Mouse (Mus musculus) kidney, postnatal 0 days (tissue): Measurements from ENCODE around the gene Atp8b2. TPM values are rescaled to one million over a fixed set of nuclear protein-coding genes. Genes with fewer than 3 reads are reported as not detected.
A peak's percentile ranks its signal among the peaks of the same experiment; 100 is the strongest.

ENCODE experiments used
- ATAC-seq: fragments of 200-750 bp; cut with Nextera tagmentation; replicated peaks from 2 replicates; pipeline ENCODE4 v1.8.0; 2017; ENCODE audit warnings: low read depth, moderate number of reproducible peaks, moderate TSS enrichment, moderate library complexity; ENCODE audit not compliant: low FRiP score
- DNase-seq: peaks from one replicate; pipeline ENCODE4 v3.0.0-alpha.2; 2016; ENCODE audit warnings: low spot score
- H3K27ac ChIP-seq: fragments of 300-500 bp; sonication (generic); 2 replicates; pipeline ENCODE4 v1.5.1; 2014; ENCODE audit warnings: mild to moderate bottlenecking
- H3K27me3 ChIP-seq: fragments of 300-500 bp; sonication (generic); 2 replicates; pipeline ENCODE4 v1.6.1; 2014; ENCODE audit warnings: low read length, mixed read lengths; ENCODE audit not compliant: insufficient read depth
- H3K36me3 ChIP-seq: fragments of 300-500 bp; sonication (generic); 2 replicates; pipeline ENCODE4 v1.6.1; 2014; ENCODE audit warnings: low read length, mixed read lengths; ENCODE audit not compliant: insufficient read depth
- H3K4me1 ChIP-seq: fragments of 300-500 bp; sonication (generic); replicated peaks from 2 replicates; pipeline ENCODE4 v1.6.1; 2014; ENCODE audit warnings: antibody characterized with exemption, low read length, mixed read lengths; ENCODE audit not compliant: insufficient read depth
- H3K4me2 ChIP-seq: fragments of 300-500 bp; sonication (generic); 2 replicates; pipeline ENCODE4 v1.6.1; 2014; ENCODE audit warnings: mild to moderate bottlenecking, low read length, moderate library complexity, mixed read lengths
- H3K4me3 ChIP-seq: fragments of 300-500 bp; sonication (generic); replicated peaks from 2 replicates; pipeline ENCODE4 v1.5.1; 2014; ENCODE audit warnings: low read depth, low read length
- H3K9ac ChIP-seq: fragments of 300-500 bp; sonication (generic); 2 replicates; pipeline ENCODE4 v1.6.1; 2014; ENCODE audit warnings: low read depth, low read length
- H3K9me3 ChIP-seq: fragments of 300-500 bp; sonication (generic); replicated peaks from 2 replicates; pipeline ENCODE4 v1.6.1; 2016; ENCODE audit warnings: low read length, inconsistent platforms, mixed read lengths
- CTCF ChIP-seq: IDR thresholded peaks from 2 replicates; pipeline ENCODE4 v1.5.1; 2016; ENCODE audit warnings: antibody characterized with exemption, low read depth, mild to moderate bottlenecking, moderate library complexity
- WGBS: fragments of 180-500 bp; shearing (Covaris S2); extraction: QIAGEN DNeasy Blood & Tissue Kit; methylation state at CpG from one replicate; pipeline ENCODE4 v1.1.7; 2014; 5-methylcytosine and 5-hydroxymethylcytosine counted together
- polyA plus RNA-seq: library from polyadenylated mRNA; unstranded; fragments of >200 nt; fragmentation: Nextera tagmentation; extraction: Ambion mirVana; gene quantifications from 2 replicates; pipeline ENCODE4 v1.2.1, GENCODE M21; 2015

Gene Atp8b2
- polyA plus RNA-seq, 1 experiment from 2014 or later: 6.9 TPM

DNA sequence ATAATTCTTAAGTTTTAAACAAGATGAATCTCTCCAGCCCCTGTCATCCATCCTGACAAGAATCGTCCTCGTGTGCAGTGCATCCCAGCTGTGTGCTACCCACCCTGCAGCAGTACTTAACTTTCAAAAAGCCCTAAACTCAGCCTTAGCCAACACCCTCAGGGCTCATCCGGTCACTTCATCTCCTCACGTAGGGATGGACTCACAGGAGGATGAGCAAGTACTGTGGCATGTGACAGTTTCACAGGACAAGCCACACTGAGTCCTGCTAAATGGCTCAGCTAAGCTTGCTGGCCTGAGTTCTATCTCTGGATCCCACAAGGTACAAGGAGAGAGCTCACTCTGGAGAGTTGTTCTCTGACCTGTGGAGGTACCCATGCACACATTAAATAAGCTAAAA is 34.4 kb downstream of the Atp8b2 start:
- Histone ChIP-seq H3K4me1 (no peaks in the 10 kb centered on the region), H3K27me3 (no peaks in the 10 kb centered on the region), H3K4me2 (no peak overlapping the region), H3K9me3 (no peaks in the 10 kb centered on the region), H3K27ac (no peak overlapping the region), H3K36me3 (no peaks in the 10 kb centered on the region), H3K9ac (no peak overlapping the region), H3K4me3 (no peak overlapping the region)
- WGBS: 54% methylated on average over 4 of the region's 4 CpGs
- no peak for TF ChIP-seq CTCF
- ATAC-seq: no peak
- no peak for DNase-seq

DNA sequence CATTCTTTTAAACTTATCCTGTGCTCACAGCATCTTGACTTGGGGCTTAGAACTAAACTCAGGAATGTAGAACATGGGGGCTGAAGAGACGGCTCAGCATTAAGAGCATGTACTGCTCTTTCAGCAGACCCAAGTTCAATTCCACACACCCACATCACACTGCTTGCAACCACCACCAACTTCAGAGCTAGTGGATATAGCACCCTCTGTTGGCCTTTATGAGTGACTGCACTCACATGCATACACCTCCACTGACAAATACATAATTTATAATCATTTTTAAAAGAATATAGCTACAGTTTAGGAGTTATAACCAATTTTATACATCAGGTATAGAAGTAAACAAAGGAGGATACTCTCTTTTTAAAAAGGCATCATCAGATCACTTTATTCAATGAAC is 36.9 kb downstream of the Atp8b2 start:
- Histone ChIP-seq H3K27me3 (no peaks in the 10 kb centered on the region), H3K9me3 (no peaks in the 10 kb centered on the region), H3K27ac (no peak overlapping the region), H3K4me1 (no peaks in the 10 kb centered on the region), H3K9ac (no peak overlapping the region), H3K4me3 (no peak overlapping the region), H3K36me3 (no peaks in the 10 kb centered on the region), H3K4me2 (no peak overlapping the region)
- whole genome bisulfite sequencing: 100% methylated on average over 1 of the region's 1 CpGs
- DNase-seq: no peak
- ATAC-seq: no peak
- peak; percentile 26; the same call in 1 of the 2 replicates for TF ChIP-seq CTCF

DNA sequence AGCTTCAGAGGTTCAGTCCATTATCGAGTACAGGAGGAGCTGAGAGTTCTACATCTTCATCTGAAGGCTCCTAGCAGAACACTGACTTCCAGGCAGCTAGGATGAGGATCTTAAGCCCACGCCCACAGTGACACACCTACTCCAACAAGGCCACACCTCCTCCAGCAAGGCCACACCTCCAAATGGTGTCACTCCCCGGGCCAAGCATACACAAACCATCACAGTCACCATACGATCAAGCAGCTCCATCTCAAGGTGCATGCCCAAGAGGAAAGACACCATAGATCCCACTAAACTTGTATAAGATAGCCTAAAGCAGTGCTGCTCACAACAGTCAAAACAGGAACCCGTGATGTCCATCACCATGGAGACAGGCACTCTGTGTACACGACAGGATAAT is 42.6 kb downstream of the Atp8b2 start:
- Histone ChIP-seq H3K27ac (no peak overlapping the region), H3K27me3 (no peaks in the 10 kb centered on the region), H3K4me2 (no peak overlapping the region), H3K4me1 (no peaks in the 10 kb centered on the region), H3K4me3 (no peak overlapping the region), H3K9ac (no peak overlapping the region), H3K36me3 (no peaks in the 10 kb centered on the region), H3K9me3 (no peaks in the 10 kb centered on the region)
- WGBS: 63% methylated on average over 6 of the region's 6 CpGs
- TF ChIP-seq CTCF: no peak
- no peak for ATAC-seq
- DNase-seq: no peak

DNA sequence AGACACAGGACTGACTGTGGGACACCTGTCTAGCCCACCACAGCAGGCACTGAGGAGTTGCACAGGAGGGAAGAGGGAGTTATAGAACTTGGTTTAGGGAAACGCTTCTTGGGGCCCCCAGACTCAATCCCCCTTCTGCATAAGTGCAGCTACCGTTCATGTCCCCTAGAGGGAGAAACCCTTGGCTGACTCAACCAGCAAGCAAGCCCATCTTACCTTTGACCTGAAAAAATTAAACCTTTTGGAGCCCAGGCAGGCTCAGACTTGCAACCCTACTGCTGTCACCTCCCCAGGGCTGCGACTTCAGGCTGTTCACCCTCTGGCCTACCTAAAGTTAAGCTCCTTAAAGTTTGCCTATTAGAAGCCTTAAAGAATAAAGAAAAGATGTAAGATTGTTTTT is 45.9 kb downstream of the Atp8b2 start:
- Histone ChIP-seq H3K36me3 (no peaks in the 10 kb centered on the region), H3K27ac (no peak overlapping the region), H3K27me3 (no peaks in the 10 kb centered on the region), H3K4me2 (no peak overlapping the region), H3K9ac (no peak overlapping the region), H3K4me1 (0 out of 2 replicates have a peak, but pooled peaks cover 3% of the 10 kb centered on the region), H3K9me3 (no peaks in the 10 kb centered on the region), H3K4me3 (no peak overlapping the region)
- ATAC-seq: no peak
- no peak for TF ChIP-seq CTCF
- 51% methylated on average over 3 of the region's 3 CpGs for WGBS
- DNase-seq: no peak

DNA sequence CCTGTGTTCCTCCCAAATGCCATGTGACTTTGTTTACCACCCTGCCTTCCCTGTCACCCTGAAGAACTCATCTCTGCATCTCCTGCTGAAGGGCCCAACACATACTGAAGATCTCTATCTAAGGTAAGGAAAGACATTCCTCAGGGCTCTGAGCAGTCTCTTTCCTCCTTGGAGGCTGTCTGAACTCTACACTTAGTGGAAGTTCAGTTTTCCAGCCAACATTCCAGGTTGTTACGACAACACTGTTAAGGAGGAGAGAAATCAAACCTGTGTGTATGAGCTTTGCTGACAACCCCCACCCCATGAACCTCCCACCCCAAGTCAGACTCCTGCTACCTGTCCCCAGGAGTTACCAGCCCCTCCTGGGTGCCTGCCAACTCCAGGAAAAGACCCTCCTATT is 46.7 kb downstream of the Atp8b2 start:
- no peak for DNase-seq
- H3K36me3 ChIP-seq: no peaks in the 10 kb centered on the region
- no peak overlapping the region for H3K27ac ChIP-seq

DNA sequence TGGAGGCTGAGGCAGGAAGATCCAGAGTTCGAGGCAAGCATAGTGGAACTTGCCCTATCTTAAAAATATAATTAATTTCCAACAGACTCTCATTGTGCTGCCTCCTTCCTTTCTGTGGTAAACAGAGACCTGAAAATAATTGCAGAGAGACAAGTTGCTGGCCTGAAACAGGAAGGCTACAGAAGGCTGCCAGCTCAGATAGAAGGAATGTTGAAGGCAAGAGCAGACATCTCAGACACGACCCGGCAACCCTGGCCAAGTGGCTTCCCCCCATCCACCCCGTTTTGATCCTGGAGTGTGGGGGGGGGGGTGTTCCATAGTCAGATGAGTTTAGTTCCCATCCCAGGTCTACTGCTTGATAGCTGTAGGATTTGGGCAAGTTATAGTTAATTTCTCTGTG is 48.6 kb downstream of the Atp8b2 start:
- Histone ChIP-seq H3K9ac (no peak overlapping the region), H3K27me3 (no peaks in the 10 kb centered on the region), H3K4me3 (no peak overlapping the region), H3K9me3 (no peaks in the 10 kb centered on the region), H3K4me2 (no peak overlapping the region), H3K36me3 (no peaks in the 10 kb centered on the region), H3K4me1 (0 out of 2 replicates have a peak, but pooled peaks cover 3% of the 10 kb centered on the region), H3K27ac (no peak overlapping the region)
- no peak for ATAC-seq
- no peak for DNase-seq
- 71% methylated on average over 4 of the region's 4 CpGs for WGBS
- TF ChIP-seq CTCF: no peak

More for the DNA sequence above, 46.7 kb downstream of the Atp8b2 start:
- H3K9ac ChIP-seq: no peak overlapping the region
- H3K4me2 ChIP-seq: no peak overlapping the region
- no peaks in the 10 kb centered on the region for H3K9me3 ChIP-seq
- no peaks in the 10 kb centered on the region for H3K27me3 ChIP-seq
- TF ChIP-seq CTCF: no peak
- no peak for ATAC-seq
- WGBS: 68% methylated on average over 1 of the region's 1 CpGs
- H3K4me3 ChIP-seq: no peak overlapping the region
- H3K4me1 ChIP-seq: 0 out of 2 replicates have a peak, but pooled peaks cover 3% of the 10 kb centered on the region
